Mouse (Mus musculus): Measurements from ENCODE around the gene 4930402F06Rik.

- TF ChIP-seq CTCF (IDR thresholded peaks at IDR 0.05; ENCODE audit: extremely low read depth, insufficient read depth, insufficient read length, insufficient replicate concordance) = no peak
- TF ChIP-seq POLR2A (IDR thresholded peaks at IDR 0.05; ENCODE audit: low read depth, low read length) = no peak
These were observed 33.8 kb upstream of the 4930402F06Rik start for GRCm38 (mm10) chr2:35430806-35431205.
